Mouse (Mus musculus): ENCODE measurements around the gene Gstp3.
"Not testable (repeated sequence)": the region's sequence is repeated elsewhere in the genome, so short reads cannot be mapped to it uniquely, and the experiment has no call there.

Gstp3 gene

GRCm38 (mm10) chr19:4037788-4038232, 21.6 kb downstream of the Gstp3 start, which contains the start of gene Gstp1:
Gene Gstp1 (minus strand): TSS chr19:4037985.
- peak; percentile 92 for DNase-seq (ENCODE audit: low spot score in 2 of 2)

- not testable (repeated sequence) for DNase-seq (ENCODE audit: low spot score in 2 of 2)
Measured at GRCm38 (mm10) chr19:4037154-4037787, 22.1 kb downstream of the Gstp3 start.

GRCm38 (mm10) chr19:4036327-4037045, 22.9 kb downstream of the Gstp3 start:
- DNase-seq (ENCODE audit: low spot score in 2 of 2): no peak

GRCm38 (mm10) chr19:4033742-4034141, 25.6 kb downstream of the Gstp3 start:
- DNase-seq (ENCODE audit: low spot score in 2 of 2): no peak

GRCm38 (mm10) chr19:4033298-4033697, 26.1 kb downstream of the Gstp3 start:
- no peak for DNase-seq (ENCODE audit: low spot score in 2 of 2)

- no peak for DNase-seq (ENCODE audit: low spot score in 2 of 2)
Measured at GRCm38 (mm10) chr19:4032668-4033067, 26.7 kb downstream of the Gstp3 start.

GRCm38 (mm10) chr19:4027576-4027975, 31.8 kb downstream of the Gstp3 start:
- no peak for DNase-seq (ENCODE audit: low spot score in 2 of 2)

- no peak for DNase-seq (ENCODE audit: low spot score in 2 of 2)
Measured at GRCm38 (mm10) chr19:4023185-4023584, 36.2 kb downstream of the Gstp3 start.

- DNase-seq (ENCODE audit: low spot score in 2 of 2): peak; percentile 82 to 90
Measured at GRCm38 (mm10) chr19:4018743-4019583, 40.4 kb downstream of the Gstp3 start.

GRCm38 (mm10) chr19:4017921-4018587, 41.3 kb downstream of the Gstp3 start:
- no peak for DNase-seq (ENCODE audit: low spot score in 2 of 2)

GRCm38 (mm10) chr19:4015635-4016034, 43.7 kb downstream of the Gstp3 start:
- DNase-seq (ENCODE audit: low spot score in 2 of 2): no peak

GRCm38 (mm10) chr19:4014802-4015201, 44.6 kb downstream of the Gstp3 start:
- no peak for DNase-seq (ENCODE audit: low spot score in 2 of 2)

GRCm38 (mm10) chr19:4013066-4013465, 46.3 kb downstream of the Gstp3 start:
- DNase-seq (ENCODE audit: low spot score in 2 of 2): no peak

- DNase-seq (ENCODE audit: low spot score in 2 of 2): peak; percentile 98
Measured at GRCm38 (mm10) chr19:4012432-4013022, 46.8 kb downstream of the Gstp3 start, which contains the start of gene Ndufv1. Gene Ndufv1 (minus strand): TSS chr19:4012806.

- DNase-seq (ENCODE audit: low spot score in 2 of 2): no peak
Measured at GRCm38 (mm10) chr19:4011086-4011485, 48.3 kb downstream of the Gstp3 start.
